Mouse (Mus musculus): Measurements from ENCODE around the gene Cdc20.

Gene Cdc20

GRCm38 (mm10) chr4:118436820-118437603 lies at the start of gene Cdc20:
Gene Cdc20 (minus strand): TSS chr4:118437352.
- peak; percentile 92 for DNase-seq (ENCODE audit: low read depth, low spot score)

DNA sequence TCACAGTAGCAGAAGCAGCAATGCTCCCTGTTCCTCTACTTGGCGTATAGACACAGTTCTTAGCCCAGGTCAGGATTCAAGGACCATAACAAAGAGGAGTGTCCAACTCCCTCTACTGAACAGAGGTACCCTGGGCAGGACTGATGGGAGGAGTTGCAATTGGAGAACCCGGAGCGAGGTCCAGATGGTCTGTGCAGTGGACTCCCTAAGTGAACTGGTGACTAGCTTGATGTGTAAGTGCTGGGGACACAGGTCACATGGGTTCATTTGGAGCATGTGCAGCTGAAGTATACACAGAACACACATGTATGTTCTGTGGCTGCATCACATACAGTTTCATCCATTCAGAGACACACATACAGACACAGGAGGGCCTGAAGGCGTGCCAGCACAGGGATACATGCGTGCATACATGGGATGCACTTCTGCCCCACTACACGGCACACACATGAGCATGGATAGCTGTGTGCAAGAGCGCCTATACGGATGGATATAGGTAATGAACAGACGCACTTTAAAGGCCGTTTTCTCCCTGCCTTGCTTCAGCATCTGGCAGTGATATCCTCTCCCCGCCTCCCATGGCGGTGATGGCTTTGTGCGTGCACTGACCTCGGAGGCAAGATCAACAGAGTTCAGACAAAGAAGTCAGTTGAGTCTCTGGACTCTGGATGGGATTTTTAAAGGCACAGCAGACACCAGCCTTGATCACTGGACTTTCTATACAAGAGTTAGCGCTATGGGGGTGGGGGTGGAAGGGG lies 39.8 kb upstream of the Cdc20 start:
- DNase-seq (ENCODE audit: low read depth, low spot score), result no peak

DNA sequence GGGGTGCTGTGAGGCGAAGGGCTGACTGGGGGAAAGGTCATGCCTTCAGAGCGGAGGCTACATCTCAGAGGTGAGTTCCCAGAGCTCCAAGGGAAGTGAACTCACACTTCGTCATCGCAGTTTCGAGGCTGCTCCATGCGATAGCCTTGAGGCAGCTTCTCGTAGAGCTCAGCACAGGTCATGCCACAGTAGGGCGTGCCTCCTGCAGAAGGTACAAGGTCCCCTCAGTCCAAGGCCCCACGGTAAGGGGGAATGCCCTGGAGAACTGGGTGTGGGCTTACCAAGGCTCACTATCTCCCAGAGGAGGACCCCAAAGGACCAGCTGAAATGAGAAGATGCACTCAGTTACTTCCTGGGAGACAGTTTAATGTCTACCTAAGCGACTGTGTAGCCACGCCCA lies 35.5 kb upstream of the Cdc20 start:
- DNase-seq (ENCODE audit: low read depth, low spot score), result no peak

DNA sequence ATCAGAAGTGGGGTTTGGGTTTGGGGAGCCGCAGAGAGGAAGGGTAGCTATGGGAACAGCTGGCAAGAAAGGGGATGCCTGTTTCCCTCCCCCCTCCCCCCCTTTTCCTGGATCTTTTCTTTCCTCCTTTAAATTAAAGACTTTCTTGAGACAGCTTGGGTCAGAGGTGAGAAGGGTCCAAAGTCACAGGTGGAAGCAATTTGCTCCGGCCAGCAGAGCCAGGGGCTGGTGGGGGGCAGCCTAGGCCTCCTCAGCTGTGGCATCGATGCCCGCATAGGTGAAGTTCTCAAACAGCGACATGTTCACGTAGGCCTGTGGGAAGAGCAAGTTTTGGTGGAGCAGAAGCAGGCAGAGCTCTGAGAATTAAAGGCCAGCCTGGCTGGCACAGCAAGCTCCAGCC lies 34.1 kb upstream of the Cdc20 start:
- no peak for DNase-seq (ENCODE audit: low read depth, low spot score)

DNA sequence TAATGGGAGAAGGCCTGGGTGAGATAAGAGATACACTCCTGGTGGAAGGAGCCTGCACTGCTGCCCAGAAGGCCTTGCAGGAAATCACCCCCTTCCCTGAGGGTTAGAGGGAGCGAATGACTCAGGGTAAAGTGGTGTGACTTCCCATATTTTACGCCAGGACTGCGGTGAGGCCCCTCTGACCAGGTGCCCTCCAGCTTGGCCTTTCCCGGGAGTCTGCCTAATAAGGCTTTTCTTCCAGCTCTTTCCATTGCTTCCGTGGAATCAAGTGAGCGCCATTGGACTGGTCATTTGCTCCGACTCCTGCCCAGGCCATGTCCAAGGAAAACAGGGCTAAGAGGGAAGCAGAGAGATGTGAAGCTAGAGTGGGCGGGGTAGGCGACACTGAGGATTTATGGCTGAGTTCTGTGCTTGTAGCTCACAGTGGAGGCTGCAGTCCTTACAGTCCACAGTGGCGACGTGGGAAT lies 28.6 kb upstream of the Cdc20 start:
- no peak for DNase-seq (ENCODE audit: low read depth, low spot score)

DNA sequence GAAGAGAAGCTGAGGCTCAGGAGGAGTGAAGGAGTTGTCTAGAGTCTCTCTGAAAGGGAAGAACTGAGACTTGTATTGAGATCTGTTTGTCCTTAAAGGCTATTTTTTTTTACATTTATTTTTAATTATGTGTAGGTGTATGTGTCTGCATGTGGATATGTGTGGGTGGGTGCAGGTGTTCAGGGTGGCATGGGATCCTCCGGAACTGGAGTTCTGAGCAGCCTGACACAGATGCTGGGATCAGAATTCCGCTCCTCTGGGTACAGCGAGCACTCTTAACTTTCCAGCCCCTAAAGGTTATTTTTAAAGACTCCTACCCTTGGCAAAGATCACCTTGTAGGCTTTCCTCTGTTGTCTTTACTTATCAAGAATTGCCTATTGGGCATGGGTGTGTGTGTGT lies 27.8 kb upstream of the Cdc20 start:
- no peak for DNase-seq (ENCODE audit: low read depth, low spot score)

DNA sequence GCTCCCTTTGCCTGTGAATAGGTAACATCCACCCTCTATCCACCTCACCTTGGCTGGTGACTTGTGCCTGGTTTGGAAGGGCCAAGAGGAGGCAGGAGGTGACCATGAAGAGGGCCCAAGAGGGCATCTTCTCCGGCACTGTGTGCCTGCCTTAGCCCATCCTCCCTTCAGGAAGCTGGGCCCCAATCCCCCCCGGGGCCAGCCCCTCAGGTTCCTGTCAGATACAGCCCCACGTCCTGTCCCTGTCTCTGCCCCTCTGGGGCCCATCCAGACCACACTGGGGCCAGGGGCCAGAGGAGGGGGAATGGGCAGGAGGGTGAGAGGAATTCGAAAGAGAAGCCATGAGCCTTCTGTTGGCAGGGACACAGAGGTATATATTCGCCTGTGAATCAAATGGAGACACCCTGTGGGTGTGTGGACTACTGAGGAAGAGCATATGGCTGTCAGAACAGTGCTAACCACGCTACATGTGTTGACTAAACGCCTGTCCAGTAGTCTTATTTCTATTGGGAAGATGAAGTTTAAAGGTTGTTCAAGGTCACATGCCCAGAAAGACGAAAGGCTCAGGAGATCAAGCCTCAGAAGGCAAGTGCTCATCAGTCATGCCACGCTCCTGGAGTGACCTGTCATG lies 20.3 kb upstream of the Cdc20 start, which contains the start of gene Mpl:
TSS of gene Mpl (minus strand) at position 169 of the 631 bp plus-strand sequence.
- DNase-seq (ENCODE audit: low read depth, low spot score), result no peak

- no peak for DNase-seq (ENCODE audit: low read depth, low spot score)
Measured at GRCm38 (mm10) chr4:118446415-118447153, 9.4 kb upstream of the Cdc20 start.

DNA sequence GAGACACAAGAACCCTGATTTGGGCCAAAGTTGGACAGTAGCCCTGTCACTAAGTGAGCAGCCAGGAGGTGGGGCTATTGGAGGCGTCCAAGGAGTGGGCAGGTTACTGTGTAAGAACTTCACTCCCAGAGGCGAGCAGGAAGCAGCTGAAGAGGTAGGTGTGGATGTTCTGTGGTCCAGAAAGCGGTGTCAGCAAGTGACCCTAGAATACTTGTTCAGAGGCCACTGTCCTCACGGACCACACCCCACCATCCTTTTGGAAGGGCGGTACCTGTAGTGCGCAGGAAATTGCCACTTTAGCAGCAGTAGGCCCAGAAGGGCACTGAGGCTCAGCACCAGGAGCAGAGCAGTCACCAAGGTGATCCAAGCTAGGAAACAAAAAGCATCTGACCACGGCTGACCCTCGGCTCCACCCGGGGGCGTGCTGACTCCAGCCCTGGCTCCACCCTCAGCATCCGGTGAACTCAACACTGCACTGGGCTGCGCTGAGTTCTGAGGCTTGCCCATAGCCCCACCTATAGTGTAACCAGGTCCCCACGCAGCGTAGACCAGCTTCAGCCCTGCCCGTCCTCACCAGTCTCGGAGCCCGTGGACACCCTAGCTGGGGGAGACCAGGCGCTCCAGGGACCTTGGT lies 8.7 kb upstream of the Cdc20 start:
- no peak for DNase-seq (ENCODE audit: low read depth, low spot score)

GRCm38 (mm10) chr4:118445088-118445487 lies 7.9 kb upstream of the Cdc20 start:
- no peak for DNase-seq (ENCODE audit: low read depth, low spot score)

DNA sequence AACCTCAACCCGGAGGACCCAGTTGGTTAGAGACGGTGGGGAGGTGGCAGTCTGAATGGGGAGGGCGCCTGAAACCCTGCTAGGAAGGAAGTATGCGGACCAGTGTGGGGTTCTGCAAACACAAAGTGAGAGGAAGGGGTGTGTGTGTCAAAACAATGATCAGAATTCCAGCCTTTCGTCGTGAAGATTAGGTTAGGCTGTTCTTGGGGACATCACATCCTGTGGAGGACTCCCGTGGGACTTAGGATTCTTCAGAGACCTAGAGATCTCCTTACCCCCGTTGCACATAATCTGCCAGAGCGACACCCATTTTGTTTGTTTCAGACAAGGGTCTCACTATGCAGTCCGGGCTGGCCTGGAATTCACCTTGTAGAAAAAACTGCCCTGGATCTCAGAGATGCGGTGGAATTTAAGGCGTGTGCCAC lies 689 bp upstream of the Cdc20 start:
- DNase-seq (ENCODE audit: low read depth, low spot score), result no peak

GRCm38 (mm10) chr4:118432332-118432731 lies 4.8 kb downstream of the Cdc20 start:
- no peak for DNase-seq (ENCODE audit: low read depth, low spot score)

DNA sequence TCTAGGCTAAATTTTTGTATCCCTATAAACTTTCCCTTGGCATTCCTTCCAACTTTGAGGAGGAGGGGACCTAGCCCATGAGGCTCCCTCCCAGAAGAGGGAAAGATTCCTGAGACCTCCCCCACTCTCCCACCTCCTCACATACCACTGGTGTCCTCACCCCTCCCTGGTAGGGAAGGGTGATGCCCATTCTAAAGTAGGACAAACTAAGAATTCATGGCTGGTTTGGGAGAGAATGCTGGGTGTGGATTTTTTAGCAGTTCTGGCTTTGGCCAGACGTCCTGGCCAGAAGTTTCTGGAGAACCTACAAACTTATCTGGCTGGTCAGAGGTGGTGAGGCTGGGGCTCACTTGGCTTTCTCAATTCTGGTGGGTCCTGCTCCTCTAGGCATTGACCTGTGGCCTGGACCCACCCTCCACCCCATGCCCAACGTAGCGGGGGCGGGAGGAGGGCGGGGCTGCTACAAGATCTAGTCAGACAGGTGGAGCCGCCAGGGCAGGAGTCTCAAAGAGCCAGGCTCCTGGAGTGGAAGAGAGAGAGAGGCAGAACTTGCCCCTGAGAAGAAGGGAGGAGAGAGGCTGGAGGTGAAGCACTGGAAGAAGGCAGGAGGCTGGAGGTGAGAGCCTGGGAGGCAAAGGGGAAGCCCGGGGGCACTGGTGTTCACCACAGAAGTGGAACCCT lies 7.8 kb downstream of the Cdc20 start:
- DNase-seq (ENCODE audit: low read depth, low spot score), result no peak

DNA sequence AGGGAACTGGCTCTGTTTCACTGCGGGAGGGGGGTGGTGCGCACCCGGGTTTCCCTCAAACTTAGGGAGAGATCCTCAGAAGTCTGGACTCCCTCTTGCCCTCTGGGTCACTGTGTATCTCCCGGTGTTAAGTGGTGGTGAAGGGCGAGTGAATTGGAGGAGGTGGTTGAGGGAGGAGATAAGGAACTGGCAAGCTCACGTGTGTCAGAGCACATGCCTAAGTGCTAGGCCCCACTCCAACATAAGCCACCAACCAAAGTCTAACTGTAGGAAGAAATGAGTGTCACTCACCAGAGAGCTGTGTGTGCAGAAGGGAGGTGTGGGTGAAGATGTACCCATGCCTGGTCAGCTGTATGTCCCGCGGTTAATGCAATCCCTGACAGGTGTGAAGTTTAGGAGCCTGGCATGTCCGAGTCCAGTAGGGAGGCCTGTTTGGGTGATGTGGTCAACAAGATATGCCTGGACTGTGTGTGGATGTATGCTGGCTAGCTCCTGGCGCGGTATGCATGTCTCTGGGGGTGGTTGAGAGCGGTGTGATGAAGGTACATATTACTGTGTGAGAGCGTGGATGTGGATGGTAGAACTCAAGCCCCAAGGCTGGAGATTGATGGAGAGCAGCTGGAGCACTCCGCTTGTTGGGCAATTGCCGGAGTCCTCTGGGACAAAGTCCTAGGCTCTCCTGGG lies 8.5 kb downstream of the Cdc20 start:
- DNase-seq (ENCODE audit: low read depth, low spot score), result no peak

DNA sequence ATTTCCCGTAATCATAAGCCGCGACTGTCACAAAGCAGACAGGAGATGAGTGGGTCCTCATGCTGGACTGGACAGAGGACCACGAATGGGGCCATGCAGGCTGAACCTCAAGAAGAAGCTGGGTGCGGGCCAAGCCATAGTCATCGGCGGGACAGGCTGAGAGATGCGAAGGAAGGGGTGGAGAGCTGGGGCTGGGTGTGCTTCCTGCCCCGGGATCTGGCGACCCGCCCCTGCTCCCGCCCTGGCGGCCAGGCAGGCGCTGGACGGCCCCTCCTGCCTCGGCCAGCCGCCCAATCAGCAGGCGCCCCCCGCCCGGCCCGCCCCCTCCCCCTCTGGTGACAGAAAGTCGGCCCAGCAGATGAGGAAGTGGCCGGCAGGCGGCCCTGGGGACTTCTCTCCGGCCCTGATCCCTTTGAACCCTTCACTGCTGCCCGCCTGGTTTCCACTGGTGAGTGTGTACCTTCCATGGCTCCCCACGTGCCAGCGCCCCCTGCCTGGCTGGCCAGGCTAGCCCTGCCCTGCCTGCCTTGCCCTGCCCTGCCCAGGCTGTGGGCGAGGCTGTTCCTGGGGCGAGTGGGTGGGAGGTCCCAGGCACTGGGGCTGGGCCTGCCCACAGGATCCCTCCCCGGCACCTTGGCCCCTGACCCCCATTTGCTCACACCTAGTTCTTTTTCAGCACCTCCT lies 9.2 kb downstream of the Cdc20 start, which contains the start of gene Elovl1:
TSS of gene Elovl1 (plus strand) at position 326 of the 684 bp plus-strand sequence.
- no peak for DNase-seq (ENCODE audit: low read depth, low spot score)

GRCm38 (mm10) chr4:118427415-118427767 lies 9.8 kb downstream of the Cdc20 start:
- no peak for DNase-seq (ENCODE audit: low read depth, low spot score)

- DNase-seq (ENCODE audit: low read depth, low spot score), result no peak
Measured at GRCm38 (mm10) chr4:118425374-118425773, 11.8 kb downstream of the Cdc20 start.

DNA sequence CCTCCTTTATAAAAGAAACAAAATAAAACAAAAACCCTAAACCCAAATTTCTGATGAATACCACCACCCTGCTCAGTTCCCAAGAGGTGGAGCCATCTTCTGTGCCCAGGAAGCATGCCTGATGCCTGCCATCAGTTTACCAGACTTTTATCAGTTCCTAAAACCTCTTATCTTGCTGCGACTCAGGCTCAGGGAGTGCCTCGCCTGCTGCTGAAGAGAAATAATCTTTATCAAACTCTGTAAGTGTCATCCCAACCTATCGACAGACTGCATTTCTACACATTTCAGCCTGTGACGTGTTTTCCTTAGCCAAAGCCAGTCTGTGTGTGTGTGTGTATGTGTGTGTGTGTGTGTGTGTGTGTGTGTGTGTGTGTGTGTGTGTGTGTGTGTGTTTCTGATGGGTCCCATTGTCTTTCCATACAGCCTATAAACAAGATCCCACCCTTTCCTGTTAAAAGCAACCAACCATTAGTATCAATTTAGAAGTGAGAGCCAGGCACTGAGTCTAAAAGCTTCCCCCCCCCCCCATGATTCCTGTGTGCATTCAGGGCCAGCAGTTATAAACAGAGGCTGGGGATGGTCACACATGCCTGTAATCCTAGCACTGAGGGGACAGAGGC lies 12.5 kb downstream of the Cdc20 start:
- no peak for DNase-seq (ENCODE audit: low read depth, low spot score)

DNA sequence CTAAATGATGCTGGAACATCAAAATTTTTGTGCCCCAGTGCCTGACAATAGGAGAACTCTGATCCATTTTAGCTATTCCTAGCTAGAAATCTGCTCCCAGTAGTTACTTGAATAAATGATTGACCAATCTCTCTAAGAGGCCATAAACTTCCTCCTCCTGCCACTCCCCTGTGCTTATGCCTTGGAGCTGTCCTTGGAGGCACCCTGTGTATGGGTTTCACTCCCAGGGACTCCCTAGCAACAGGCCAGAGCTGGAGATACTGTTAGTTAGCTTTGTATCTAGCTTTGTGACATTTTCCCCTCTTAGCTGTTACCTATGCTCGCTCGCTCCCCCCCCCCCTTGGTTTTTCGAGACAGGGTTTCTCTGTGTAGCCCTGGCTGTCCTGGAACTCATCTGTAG lies 15.8 kb downstream of the Cdc20 start:
- no peak for DNase-seq (ENCODE audit: low read depth, low spot score)
